Mouse (Mus musculus): ENCODE data around the gene Serpinb9f. TPM values are rescaled to one million over a fixed set of nuclear protein-coding genes. Genes with fewer than 3 reads are reported as not detected.
"Not testable (repeated sequence)": the region's sequence is repeated elsewhere in the genome, so short reads cannot be mapped to it uniquely, and the experiment has no call there.

Serpinb9f gene
- total RNA-seq (2021): not detected
- long read RNA-seq, experiment 1: 0 reads
- long read RNA-seq, experiment 2: 0 reads

DNA sequence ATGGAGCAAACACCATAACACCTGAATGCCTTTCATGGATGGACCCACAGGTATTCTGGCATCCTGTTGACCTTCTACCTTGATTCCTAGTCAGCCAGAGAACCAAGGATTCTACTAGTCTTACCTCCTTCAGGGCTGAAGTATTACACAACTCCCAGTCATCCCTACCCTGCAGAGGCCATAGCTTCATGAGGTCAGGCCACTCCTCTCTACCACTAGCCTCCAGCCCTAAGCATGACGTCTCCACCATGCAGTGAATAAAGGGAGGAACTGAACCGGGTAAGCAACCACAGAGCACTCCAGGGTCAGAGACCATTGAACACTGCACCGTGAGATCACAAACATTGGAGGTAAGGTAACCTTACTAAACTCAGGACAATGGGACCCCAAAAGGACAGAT is at the start of gene Serpinb9f:
Gene Serpinb9f, plus strand, starts transcription at position 301 of the 400 bp plus-strand sequence.
- DNase-seq: not testable (repeated sequence)

DNA sequence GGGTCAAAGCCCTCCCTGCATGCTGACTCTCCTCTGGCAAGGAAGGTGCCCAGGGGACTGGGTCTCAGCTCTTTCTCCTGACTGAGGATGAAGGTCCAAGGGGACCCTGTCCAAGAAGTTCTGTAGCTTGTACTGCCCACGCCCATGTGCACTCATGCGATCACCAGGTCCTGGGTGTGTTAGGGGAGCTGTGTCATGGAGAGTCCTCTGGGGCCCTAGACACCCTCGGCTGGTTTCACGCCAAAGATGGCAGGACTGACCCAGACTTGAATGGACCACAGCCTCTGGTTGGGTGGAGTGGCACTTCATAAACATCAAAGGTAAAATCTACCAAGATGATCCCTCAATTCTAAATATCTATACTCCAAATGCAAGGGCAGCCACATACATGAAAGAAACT is 15.2 kb upstream of the Serpinb9f start:
- DNase-seq: not testable (repeated sequence)

DNA sequence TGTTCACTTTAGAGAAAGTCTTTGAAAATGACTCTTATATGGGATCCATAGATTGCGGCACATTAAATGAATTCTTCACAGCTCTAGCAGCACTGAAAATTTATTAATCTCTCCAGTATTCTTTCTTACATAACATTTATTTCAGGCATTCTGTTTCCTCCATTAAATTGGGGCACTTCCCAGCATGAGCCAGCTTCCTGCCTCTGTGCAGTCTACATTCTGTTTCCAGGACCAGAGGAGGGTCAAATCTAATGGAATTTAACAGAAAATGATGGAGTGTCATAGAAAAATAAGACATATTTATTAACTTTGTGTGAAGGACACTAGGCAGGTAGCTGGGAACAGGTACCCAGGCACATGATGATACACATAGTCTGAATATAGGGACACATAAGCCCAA is 32.8 kb downstream of the Serpinb9f start:
- DNase-seq: not testable (repeated sequence)

Other genes with a start within 250 kb of the Serpinb9f start
- gene Serpinb1b, start 245.5 kb upstream of the Serpinb9f start, total RNA-seq (2021): under 1 TPM; 0.14 to 0.25 TPM
- not detected for gene Serpinb9c, start 164.3 kb upstream of the Serpinb9f start, total RNA-seq (2021)
- gene Serpinb9d, start 131.1 kb upstream of the Serpinb9f start, total RNA-seq (2021): not detected
- not detected for gene Serpinb9e, start 74.5 kb upstream of the Serpinb9f start, total RNA-seq (2021)
- gene Gm11397, start 71.7 kb downstream of the Serpinb9f start, total RNA-seq (2021): not detected
- gene Serpinb9g, start 160.7 kb downstream of the Serpinb9f start, total RNA-seq (2021): not detected

Data from gastrocnemius, postnatal 10 days (tissue).